Mouse (Mus musculus): Measurements from ENCODE around the gene Ubn1.
A peak's percentile ranks its signal among the peaks of the same experiment; 100 is the strongest.

Gene Ubn1

GRCm38 (mm10) chr16:5049774-5050234, at the start of gene Ubn1, which contains the start of gene Glyr1:
Gene Ubn1, plus strand, starts transcription at chr16:5050057.
Gene Glyr1, minus strand, starts transcription at chr16:5049863.
- peak; percentile 99 to 100 for DNase-seq

- DNase-seq: no peak
Measured at GRCm38 (mm10) chr16:5000611-5001010, 49.2 kb upstream of the Ubn1 start.

GRCm38 (mm10) chr16:5007067-5007466, 42.8 kb upstream of the Ubn1 start, which contains the start of gene Smim22:
Gene Smim22, plus strand, starts transcription at chr16:5007288.
- DNase-seq: peak; percentile 52 to 54

GRCm38 (mm10) chr16:5007492-5007891, 42.4 kb upstream of the Ubn1 start:
- no peak for DNase-seq

- DNase-seq: peak; percentile 61 to 65
Measured at GRCm38 (mm10) chr16:5008076-5008475, 41.8 kb upstream of the Ubn1 start.

GRCm38 (mm10) chr16:5010371-5010935, 39.4 kb upstream of the Ubn1 start:
- DNase-seq: no peak

- no peak for DNase-seq
Measured at GRCm38 (mm10) chr16:5011285-5011684, 38.6 kb upstream of the Ubn1 start.

GRCm38 (mm10) chr16:5012036-5013005, 37.5 kb upstream of the Ubn1 start:
- DNase-seq: peak in 1 of 2 experiments; percentile 36

GRCm38 (mm10) chr16:5013054-5013838, 36.6 kb upstream of the Ubn1 start, which contains the start of gene Rogdi:
Gene Rogdi, minus strand, starts transcription at chr16:5013553.
- DNase-seq: peak; percentile 99

- peak in 1 of 2 experiments; percentile 14 for DNase-seq
Measured at GRCm38 (mm10) chr16:5014578-5014977, 35.3 kb upstream of the Ubn1 start.

GRCm38 (mm10) chr16:5024021-5024420, 25.8 kb upstream of the Ubn1 start:
- no peak for DNase-seq

GRCm38 (mm10) chr16:5029847-5030246, 20.0 kb upstream of the Ubn1 start:
- no peak for DNase-seq

GRCm38 (mm10) chr16:5035591-5035990, 14.3 kb upstream of the Ubn1 start:
- DNase-seq: no peak

- no peak for DNase-seq
Measured at GRCm38 (mm10) chr16:5036649-5037234, 13.1 kb upstream of the Ubn1 start.

GRCm38 (mm10) chr16:5045322-5045721, 4.5 kb upstream of the Ubn1 start:
- DNase-seq: no peak

GRCm38 (mm10) chr16:5049182-5049773, 579 bp upstream of the Ubn1 start:
- DNase-seq: no peak

GRCm38 (mm10) chr16:5050251-5051110, 624 bp downstream of the Ubn1 start:
- DNase-seq: peak; percentile 87 to 88

- peak; percentile 36 to 42 for DNase-seq
Measured at GRCm38 (mm10) chr16:5058114-5058513, 8.3 kb downstream of the Ubn1 start.

- DNase-seq: no peak
Measured at GRCm38 (mm10) chr16:5063472-5063871, 13.6 kb downstream of the Ubn1 start.

- DNase-seq: peak; percentile 32 to 42
Measured at GRCm38 (mm10) chr16:5070321-5070720, 20.5 kb downstream of the Ubn1 start.

GRCm38 (mm10) chr16:5071974-5072373, 22.1 kb downstream of the Ubn1 start:
- DNase-seq: no peak
